Mouse (Mus musculus) erythroid progenitor cell, adult 5-6 weeks (primary cell): Measurements from ENCODE around the gene Lrrc36. TPM values are rescaled to one million over a fixed set of nuclear protein-coding genes. Genes with fewer than 3 reads are reported as not detected.

Experiments used
- ATAC-seq: replicated peaks from 2 replicates; pipeline ENCODE4 v1.8.0; 2016; ENCODE audit warnings: moderate number of reproducible peaks, mild to moderate bottlenecking, moderate TSS enrichment, inconsistent platforms; ENCODE audit not compliant: poor library complexity, low FRiP score, severe bottlenecking
- total RNA-seq, 2 experiments: library from RNA; stranded (forward) in 1 of 2; stranded (reverse) in 1 of 2; fragments of 150-400 nt in 1 of 2; fragments of 186-747, 209-891 nt in 1 of 2; gene quantifications; 2 replicates each; pipeline versions ENCODE4 v1.2.3 to v1.2.4; 2015 to 2017; ENCODE audit warnings: low replicate concordance in 2 of 2

Gene Lrrc36
- total RNA-seq, 2 experiments from 2014 or later = not detected

DNA sequence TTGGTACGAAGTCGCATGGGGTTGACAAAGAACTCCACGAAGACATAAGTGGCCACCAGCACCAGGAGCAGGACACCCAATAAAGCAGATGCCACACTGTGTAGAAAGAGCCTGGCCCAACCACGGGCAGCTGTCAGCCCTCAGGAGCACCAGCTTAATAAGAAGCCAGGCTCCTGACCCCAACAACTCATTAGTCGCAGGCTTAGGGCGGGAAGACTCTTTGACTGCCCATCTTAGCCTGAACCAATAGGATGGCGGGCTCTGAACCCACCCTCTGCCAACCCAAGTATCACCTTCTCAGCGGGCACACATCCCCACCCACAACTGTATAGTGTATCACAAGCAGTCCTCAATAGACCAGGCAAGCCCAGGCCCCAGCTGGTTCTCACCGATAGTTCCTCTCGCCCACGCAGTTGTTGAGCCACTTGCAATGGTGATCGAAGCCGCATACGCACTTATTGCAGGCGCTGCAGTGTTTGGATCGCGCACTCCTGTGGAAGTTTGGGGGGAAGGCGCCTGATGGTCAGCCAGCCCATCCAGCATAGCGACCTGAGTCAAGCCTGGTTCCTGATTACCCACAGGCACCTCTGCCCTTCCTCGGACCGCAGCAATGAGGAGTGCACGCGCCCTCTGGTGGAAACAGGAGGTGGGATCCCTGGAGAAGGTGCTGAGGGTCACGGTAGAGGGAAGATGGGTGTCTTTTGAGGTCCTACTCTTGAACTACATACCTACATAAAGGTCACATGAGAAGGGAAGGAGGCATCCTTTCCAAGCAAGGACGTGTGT, 63.5 kb downstream of the Lrrc36 start:
- ATAC-seq = peak; percentile 64; the same call in 1 of the 2 replicates

DNA sequence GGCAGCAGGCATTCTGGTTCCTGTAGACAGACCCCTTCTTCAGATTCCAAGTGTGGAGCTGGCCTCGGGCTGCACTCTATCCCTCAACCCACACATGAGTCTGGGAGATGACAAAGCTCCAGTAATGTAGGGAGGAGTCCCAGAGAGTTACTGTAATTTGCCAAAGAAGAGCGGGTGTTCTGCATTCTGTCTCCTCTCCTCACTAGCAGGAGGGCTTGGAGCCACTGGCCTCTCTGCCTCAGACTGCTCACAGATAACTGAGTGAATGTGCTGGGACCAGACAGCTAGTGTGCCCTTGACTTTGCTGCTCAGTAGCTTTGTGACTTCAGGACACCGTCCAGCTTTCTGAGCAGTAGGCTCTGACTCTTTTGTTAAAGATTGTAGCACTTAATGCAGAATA, 64.4 kb downstream of the Lrrc36 start:
- ATAC-seq = no peak

DNA sequence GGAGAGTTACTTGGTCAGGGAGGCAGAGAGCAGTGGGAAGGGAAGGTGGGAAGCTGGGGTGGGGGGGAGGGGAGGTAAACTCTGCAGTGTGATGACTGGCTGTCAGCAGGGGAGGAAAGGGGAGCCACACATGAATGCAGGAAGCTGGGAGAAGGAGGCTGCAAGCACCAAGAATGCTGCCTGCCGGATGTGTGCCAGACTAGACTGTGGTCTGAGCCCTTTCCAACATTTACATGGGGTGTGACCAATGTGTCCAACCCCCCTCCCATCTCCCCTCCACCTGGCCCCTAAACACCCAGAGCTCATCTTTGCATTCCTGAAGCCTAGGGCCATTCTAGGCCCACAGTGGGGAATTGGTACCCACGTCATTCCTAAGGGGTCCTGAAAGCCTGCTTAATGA, 67.6 kb downstream of the Lrrc36 start:
- ATAC-seq = no peak

DNA sequence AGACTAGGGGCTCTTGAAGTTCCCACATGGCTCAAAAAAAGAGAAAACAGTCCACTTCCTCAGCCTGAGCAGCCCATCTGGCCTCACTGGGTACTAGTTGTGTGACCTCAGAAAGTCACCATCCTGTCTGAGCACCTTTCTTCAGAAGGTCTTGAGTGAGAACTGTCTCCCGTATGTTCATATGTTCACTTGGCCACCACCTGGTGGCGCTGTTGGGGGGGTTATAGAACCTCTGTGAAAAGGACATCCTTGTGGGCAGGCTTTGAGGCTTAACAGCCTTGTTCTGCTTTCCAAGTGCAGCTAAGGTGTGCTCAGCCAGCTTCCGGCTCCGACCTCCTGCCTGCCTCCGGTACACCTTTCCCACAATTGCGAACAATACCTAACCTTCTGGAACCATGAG, 68.1 kb downstream of the Lrrc36 start:
- no peak for ATAC-seq

DNA sequence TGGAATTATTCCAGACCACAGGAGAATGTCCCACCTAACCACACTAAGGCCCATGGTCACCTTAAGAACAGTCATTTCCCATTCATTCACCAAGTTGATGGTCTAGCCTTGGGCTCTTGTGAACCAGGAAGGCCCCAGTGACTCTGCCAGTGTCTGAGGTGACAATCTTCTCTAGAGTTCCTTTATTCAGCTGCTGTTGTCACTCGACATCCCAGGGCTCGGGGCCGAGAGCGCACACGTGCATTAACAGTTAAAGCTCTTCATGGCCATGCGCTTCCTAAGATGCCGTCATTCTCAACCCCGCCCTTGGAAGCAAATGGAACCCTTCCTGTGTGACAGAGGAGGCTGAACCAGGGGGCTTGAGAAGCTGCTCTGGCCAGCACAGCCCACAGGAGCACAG, 68.8 kb downstream of the Lrrc36 start:
- ATAC-seq = no peak

DNA sequence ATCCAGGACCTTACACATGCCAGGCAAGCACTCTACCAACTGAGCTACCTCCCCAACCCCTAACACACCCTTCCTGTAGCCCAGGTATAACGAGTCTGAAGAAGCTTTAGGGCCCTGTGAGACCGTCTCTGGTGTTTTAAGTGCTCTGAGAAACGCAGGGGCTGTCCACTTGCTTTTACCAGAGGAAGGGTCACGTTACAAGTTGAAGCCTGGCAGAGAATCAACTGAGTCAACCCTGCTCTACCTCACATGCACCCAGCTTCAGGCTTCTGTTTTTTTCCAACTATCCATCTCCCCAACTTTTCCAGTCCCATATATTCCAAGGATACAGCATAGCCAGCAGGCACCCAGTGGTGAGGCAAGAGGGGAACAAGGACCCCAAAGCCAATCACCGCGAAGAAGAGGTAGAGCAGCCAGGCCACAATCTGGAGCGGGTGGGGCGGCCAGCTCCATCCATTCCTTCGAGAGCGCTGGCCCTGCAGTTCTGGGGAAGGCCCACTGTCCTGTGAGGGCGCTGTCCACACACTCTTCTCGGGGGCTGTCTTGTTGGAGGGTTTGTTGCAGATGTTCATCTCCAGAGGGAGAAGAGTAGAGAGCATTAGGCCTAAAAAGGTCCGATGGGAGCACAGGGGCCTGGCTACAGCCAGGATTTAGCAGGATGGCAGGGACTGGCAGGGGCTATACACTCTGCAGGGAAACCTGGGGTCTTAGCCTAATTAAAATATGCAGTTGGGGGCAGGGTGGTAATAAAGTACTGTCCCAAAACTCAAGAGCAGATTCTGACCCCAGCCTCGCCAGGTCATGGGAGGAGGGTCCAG, 70.0 kb downstream of the Lrrc36 start:
- no peak for ATAC-seq

DNA sequence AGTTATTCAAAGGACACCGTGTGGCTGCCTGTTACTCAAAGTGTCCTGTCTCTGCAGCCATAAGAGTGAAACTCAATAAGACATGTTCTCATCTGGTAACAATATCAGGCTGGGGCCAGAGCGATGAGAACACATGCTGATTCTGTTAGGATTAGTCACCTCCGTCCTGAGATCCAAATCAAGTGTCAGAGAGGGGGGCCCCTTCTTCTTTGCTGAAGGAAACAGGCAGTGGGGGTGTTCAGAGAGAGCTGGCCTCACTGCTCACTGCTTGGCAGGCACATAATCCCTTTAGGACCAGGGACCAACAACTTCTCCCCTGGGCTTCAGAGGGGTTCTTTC, 70.6 kb downstream of the Lrrc36 start:
- no peak for ATAC-seq

DNA sequence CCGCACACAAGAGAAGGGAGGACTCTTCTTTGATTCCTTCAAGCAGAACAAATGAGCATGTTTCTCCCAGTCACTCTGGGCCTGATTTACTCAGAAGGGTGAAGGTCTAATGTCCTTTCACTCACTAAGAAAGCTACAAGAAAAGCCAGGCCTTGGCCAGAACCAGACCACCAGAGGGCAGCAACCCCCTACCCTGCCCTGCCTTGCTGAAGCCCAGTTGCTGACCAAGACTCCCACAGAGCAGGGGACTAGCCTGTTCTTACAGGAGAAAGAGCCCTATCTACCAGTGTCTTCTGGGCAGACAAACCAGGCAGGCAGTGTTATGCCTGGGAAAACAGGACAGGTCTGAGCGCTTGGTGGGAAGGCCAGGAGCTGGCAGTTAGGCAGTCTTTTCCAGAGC, 71.0 kb downstream of the Lrrc36 start:
- 0 out of 2 replicates have a peak, but pooled peaks have one; percentile 16 for ATAC-seq

DNA sequence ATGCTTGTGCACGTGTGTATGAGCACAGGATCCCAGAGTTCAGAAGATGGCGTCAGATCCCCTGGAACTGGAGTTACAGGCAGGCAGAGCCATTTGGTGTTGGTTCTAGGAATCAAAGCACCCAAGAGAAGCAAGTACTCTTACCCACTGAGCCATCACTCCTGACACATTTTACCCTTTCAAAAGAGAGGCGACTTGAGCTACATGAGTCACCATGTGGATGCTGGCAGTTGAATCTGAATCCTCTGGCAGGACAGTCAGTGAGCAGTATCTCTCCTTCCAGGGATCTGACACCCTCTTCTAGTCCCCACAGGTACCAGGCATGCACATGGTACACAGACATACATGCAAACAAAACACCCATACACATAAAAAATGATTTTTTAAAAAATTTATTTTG, 74.7 kb downstream of the Lrrc36 start:
- no peak for ATAC-seq

DNA sequence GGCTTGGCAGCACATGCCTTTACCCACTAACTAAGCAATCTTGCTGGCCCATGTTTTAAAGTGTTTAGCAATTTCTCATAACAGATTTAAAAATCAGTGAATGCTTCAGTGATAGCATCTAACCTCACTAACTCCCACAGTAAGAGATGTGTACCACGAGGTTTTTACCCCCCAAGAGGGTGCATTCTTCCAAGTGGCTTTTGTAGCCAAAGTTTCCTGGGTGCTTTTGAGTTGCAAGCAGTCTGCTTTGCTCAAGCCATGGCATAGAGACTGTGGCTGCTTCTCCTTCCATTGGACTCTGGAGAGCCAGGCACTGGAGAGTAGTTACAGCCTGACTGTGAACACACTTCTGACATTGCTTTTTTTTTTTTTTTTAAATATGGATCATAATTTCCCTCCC, 75.9 kb downstream of the Lrrc36 start:
- ATAC-seq = no peak

DNA sequence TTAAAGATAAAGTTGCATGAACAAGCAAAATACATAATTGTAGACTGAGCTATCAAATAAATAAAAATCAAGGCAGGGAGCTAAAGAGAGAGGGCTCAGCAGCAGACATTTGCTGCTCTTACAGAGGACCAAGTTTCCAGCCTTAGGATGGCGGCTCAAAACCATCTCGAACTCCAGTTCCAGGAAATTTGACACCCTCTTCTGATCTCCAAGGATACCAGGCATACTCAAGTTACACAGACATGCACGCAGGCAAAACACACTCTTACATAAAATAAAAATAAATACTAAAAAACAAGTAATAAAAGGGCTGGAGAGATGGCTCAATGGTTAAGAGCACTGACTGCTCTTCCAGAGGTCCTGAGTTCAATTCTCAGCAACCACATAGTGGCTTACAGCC, 80.1 kb downstream of the Lrrc36 start:
- ATAC-seq = no peak

DNA sequence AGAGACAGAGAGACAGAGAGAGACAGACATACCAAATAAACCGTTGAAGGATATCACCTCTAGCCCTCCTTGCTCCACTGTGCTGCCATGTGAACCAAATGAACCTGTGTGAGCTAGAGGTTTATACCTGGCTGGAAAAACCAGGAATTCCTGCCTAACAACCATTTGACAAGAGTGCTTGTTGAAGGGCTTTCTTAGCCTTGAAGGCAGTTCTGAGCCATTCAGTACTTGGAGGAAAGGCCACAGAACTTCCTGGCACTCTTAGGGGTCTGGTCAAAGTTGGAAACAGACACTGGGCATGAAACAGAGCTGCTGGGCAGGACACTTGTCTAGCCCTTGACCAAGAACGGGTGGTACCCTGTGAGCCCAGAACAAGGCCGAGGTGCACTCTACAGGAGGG, 81.2 kb downstream of the Lrrc36 start:
- ATAC-seq = no peak

DNA sequence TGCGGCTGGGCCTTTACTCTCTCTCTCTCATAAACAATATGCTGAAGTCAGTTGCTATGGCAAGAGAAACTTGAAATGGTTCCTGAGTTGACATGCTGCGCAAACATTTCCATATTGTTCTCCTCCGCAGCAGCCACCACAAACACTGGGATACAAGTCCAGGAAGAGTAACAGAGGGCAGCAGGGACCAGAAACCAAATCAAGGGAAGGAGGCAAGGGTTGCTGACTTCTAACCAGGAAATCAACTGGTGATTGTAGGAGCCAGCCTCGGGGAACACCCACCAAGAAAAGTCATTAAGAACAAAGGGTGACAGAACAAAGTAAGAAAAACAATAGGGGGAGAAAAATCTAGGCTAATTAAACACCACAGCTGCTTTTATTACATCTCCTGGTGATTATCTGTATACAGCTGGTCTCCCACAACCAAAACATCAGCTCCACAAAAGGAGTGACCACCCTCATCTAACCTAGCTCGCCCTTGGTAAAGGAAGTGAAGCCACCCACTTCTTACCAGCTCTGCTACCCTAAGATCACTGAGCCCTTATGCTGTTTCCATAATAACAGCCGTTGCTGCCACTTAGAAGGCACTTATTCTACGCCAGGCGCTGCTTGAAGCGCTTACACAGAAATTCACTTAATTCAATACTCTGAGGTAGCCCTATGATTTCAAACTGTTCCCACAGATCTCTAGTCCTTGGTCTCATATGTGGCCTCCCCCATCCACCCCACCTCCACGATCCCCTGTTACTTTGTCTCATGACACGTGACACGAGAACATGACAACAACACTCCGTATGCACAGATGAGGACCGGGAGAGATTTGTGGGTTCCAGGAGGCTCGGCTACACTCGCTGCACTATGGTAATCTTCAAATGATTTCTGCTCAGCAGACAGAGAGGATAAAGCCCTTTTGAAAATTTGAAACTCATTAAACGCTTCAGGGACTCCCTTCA, 82.3 kb downstream of the Lrrc36 start:
- no peak for ATAC-seq

DNA sequence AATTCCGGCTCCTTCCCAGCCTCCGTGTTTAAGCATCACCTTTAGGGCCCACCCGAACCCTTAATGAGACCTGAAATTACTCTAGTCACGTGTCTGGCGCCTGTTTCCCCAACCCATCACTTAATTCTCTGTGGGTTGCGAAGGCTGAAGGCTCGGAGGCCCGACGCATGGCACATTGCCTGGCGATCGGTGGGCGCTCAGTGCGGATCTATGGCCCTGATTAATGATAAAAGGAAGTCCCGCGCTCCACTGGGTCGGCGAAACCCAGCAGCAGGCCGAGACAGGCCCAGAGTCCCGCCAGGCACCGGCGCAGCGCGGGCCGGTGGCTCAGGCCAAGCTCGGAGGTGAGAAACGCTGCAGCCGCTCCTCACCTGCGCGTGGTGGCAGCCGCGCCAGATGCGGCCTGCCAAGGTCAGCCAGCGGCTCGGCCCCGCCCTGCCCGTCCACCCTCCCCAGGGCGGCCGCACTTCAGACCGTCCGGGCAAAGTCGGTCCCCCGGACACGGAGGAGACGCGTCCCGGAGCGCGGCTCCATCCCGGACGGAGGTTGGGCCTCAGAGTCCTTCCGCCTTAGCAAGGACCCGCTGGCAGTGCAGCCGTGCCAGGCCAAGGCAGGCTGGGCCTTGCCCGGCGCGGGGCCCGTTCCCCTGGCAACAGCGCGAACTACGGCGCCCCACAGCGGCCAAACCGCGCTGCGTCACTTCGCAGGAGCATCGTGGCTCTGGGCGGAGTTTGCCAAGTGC, 83.2 kb downstream of the Lrrc36 start, which contains the start of gene Zdhhc1:
TSS of gene Zdhhc1 (minus strand) at position 464 of the 742 bp plus-strand sequence.
- ATAC-seq = peak; percentile 92

DNA sequence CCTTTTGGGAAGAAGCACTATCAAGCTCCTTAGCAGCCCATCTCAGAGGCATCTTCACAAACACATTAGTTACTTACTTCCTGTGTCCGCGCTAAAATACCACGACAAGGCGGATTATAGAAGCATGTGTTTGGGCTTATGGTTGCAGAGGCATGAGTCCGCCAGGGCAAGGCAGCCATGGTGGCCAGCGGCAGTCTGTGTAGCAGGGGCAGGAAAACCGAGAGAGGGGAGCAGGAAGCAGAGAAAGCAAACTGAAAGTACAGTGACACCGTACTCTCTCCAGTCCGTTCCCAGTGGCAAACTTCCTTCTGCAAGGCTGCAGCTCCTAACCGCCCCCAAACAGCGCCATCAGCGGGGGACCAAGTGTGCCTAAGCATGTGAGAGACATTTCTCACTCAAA, 86.4 kb downstream of the Lrrc36 start:
- ATAC-seq = no peak

DNA sequence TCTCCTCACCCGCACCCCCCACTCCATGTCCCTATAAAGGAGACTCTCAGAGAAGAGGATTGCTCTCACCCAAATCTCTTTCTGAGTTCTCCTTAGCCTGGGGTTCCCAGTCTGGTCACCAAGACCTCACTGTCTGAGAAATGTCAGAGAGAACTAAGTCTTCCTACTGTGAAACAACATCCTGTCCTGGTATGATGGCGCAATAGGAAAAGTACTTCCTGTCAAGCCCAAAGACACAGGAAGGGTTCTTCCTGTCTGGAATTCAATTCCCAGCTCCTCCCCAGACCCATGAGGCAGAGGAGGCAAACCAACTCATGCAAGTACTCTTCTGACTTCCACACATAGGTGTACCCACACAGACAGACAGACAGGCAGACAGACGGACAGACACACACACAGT, 91.2 kb downstream of the Lrrc36 start:
- ATAC-seq = no peak

DNA sequence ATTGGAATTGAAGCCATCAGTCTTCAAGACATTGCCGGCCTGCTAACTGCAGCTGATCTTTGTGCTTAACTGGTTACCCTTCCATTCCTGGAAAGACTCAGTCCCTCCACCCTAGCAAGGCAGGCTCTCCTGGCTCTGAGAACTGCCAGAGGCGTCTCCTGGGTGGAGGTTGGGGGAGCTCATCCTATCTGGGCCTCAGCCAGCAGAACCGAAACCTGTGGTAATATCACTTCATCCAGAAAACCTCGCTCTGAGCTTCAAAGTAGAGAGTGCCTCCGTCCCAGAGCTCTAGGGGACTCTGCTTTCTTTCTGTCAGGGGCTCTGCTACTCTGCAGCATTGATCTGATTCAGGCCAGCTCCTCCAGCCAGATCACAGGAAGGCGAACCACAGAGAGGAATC, 93.6 kb downstream of the Lrrc36 start:
- ATAC-seq = no peak

DNA sequence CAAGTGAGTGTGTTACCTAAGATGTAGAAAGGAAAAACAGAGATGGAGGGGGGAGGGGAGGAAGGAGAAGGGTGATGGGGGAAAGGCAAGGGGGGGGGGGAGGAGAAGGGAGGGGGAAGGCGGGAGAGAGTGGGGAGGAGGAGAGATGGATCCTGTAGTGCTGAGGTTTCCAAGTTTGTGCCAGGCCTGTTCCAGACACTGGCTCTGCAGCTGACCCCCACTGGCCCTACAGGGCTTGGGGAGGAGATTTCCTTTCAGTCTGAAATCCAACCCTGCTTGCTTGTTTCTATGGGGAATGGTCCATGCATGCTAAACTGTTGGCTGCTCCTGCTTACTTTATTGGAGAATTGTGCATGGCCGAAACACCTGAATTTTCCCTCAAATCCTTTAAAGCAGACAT, 95.4 kb downstream of the Lrrc36 start:
- ATAC-seq = no peak

DNA sequence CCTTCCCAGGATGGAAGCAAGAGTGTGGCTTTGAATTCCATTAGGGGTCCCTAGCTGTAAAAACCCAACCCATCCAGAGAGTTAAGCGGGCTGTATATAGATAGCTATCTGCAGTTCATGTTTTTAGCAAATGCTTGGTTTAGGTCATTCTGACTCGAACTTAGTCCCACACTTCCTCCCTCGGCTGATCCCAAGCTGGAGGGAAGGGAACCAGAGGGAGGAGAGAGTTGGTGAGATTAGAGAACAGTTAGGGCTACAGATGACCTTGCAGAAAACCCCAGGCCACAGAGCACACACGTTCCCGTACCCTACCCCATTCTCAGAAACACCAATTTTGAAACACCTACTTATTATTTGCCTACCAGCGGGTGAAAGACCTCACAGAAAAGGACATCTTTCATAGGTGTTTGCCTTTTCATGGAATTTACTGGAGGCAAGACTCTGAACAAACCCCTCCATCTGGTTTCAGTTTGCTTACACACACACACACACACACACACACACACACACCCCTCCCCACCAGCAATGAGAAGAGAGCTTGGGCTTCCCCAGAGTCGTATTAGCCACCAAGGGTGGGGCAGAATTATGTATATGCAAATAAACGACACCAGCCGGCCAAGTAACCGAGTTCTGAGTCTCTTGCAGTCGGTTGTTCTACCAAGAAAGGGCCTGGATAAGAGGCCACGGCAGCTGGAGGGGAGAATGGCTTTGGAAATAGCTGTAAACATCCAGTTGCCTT, 96.8 kb downstream of the Lrrc36 start:
- ATAC-seq = no peak
